Mouse (Mus musculus) kidney, embryonic 15.5 days (tissue): ENCODE results near the gene Gm21885. TPM values are rescaled to one million over a fixed set of nuclear protein-coding genes. Genes with fewer than 3 reads are reported as not detected.
A peak's percentile ranks its signal among the peaks of the same experiment; 100 is the strongest.

Experiments
- ATAC-seq: fragments of 200-750 bp; cut with Nextera tagmentation; replicated peaks from 2 replicates; pipeline ENCODE4 v1.8.0; 2017; ENCODE audit warnings: moderate TSS enrichment; ENCODE audit not compliant: low FRiP score
- H3K27ac ChIP-seq: fragments of 300-500 bp; sonication (generic); 2 replicates; pipeline ENCODE4 v1.5.1; 2015; ENCODE audit warnings: mild to moderate bottlenecking, inconsistent platforms
- H3K27me3 ChIP-seq: fragments of 300-500 bp; sonication (generic); 2 replicates; pipeline ENCODE4 v1.6.1; 2015; ENCODE audit warnings: inconsistent platforms
- H3K36me3 ChIP-seq: fragments of 300-500 bp; sonication (generic); 2 replicates; pipeline ENCODE4 v1.6.1; 2015; ENCODE audit warnings: inconsistent platforms
- H3K4me1 ChIP-seq: fragments of 300-500 bp; sonication (generic); 2 replicates; pipeline ENCODE4 v1.6.1; 2015; ENCODE audit warnings: inconsistent platforms
- H3K4me2 ChIP-seq: fragments of 300-500 bp; sonication (generic); 2 replicates; pipeline ENCODE4 v1.6.1; 2015; ENCODE audit warnings: moderate library complexity, mild to moderate bottlenecking, inconsistent platforms
- H3K4me3 ChIP-seq: fragments of 300-500 bp; sonication (generic); replicated peaks from 2 replicates; pipeline ENCODE4 v1.5.1; 2015; ENCODE audit warnings: mild to moderate bottlenecking, inconsistent platforms
- H3K9ac ChIP-seq: fragments of 300-500 bp; sonication (generic); 2 replicates; pipeline ENCODE4 v1.6.1; 2015; ENCODE audit warnings: mild to moderate bottlenecking, inconsistent platforms
- H3K9me3 ChIP-seq: fragments of 300-500 bp; sonication (generic); replicated peaks from 2 replicates; pipeline ENCODE4 v1.6.1; 2016; ENCODE audit warnings: inconsistent platforms
- WGBS: fragments of 180-500 bp; shearing (Covaris S2); methylation state at CpG from one replicate; pipeline ENCODE4 v1.1.7; 2015; ENCODE audit warnings: mixed read lengths; 5-methylcytosine and 5-hydroxymethylcytosine counted together
- polyA plus RNA-seq: library from polyadenylated mRNA; unstranded; fragments of >200 nt; fragmentation: Nextera tagmentation; extraction: Ambion mirVana; gene quantifications from 2 replicates; pipeline ENCODE4 v1.2.1, GENCODE M21; 2015

The Gm21885 gene
- polyA plus RNA-seq, 1 experiment from 2014 or later, result not detected

GRCm38 (mm10) chr11:94272960-94273927 is 8.4 kb upstream of the Gm21885 start:
- Histone ChIP-seq H3K4me1 (peaks cover 11% of the 10 kb centered on the region), H3K9me3 (no peaks in the 10 kb centered on the region), H3K4me2 (no peak overlapping the region), H3K9ac (no peak overlapping the region), H3K4me3 (no peak overlapping the region), H3K36me3 (no peaks in the 10 kb centered on the region), H3K27me3 (no peaks in the 10 kb centered on the region), H3K27ac (no peak overlapping the region)
- no peak for ATAC-seq
- 85% methylated on average over 21 of the region's 21 CpGs for WGBS

GRCm38 (mm10) chr11:94274206-94274867 is 7.3 kb upstream of the Gm21885 start:
- Histone ChIP-seq H3K9ac (no peak overlapping the region), H3K27ac (no peak overlapping the region), H3K9me3 (no peaks in the 10 kb centered on the region), H3K4me2 (no peak overlapping the region), H3K4me1 (peaks cover 11% of the 10 kb centered on the region), H3K4me3 (no peak overlapping the region), H3K27me3 (no peaks in the 10 kb centered on the region), H3K36me3 (no peaks in the 10 kb centered on the region)
- WGBS, result 85% methylated on average over 10 of the region's 10 CpGs
- ATAC-seq, result no peak

GRCm38 (mm10) chr11:94275226-94275625 is 6.4 kb upstream of the Gm21885 start:
- no peak for ATAC-seq
- no peaks in the 10 kb centered on the region for H3K9me3 ChIP-seq
- no peaks in the 10 kb centered on the region for H3K36me3 ChIP-seq
- no peak overlapping the region for H3K27ac ChIP-seq
- H3K4me2 ChIP-seq, result no peak overlapping the region
- H3K27me3 ChIP-seq, result no peaks in the 10 kb centered on the region
- H3K9ac ChIP-seq, result no peak overlapping the region
- H3K4me3 ChIP-seq, result no peak overlapping the region
- 82% methylated on average over 7 of the region's 7 CpGs for WGBS
- peaks cover 11% of the 10 kb centered on the region for H3K4me1 ChIP-seq

GRCm38 (mm10) chr11:94275686-94276085 is 6.0 kb upstream of the Gm21885 start:
- ATAC-seq, result no peak
- Histone ChIP-seq H3K4me2 (no peak overlapping the region), H3K4me3 (no peak overlapping the region), H3K36me3 (no peaks in the 10 kb centered on the region), H3K27ac (no peak overlapping the region), H3K9me3 (no peaks in the 10 kb centered on the region), H3K9ac (no peak overlapping the region), H3K27me3 (no peaks in the 10 kb centered on the region), H3K4me1 (peaks cover 11% of the 10 kb centered on the region)
- 78% methylated on average over 2 of the region's 2 CpGs for WGBS

- Histone ChIP-seq H3K4me1 (peaks cover 11% of the 10 kb centered on the region), H3K9ac (peak overlapping the region; percentile 42), H3K4me3 (peak overlapping the region; percentile 40), H3K4me2 (peak overlapping the region; percentile 63), H3K27me3 (no peaks in the 10 kb centered on the region), H3K36me3 (no peaks in the 10 kb centered on the region), H3K9me3 (no peaks in the 10 kb centered on the region), H3K27ac (no peak overlapping the region)
- WGBS, result 9% methylated on average over 20 of the region's 20 CpGs
- peak; percentile 82 for ATAC-seq
These were observed 4.8 kb upstream of the Gm21885 start for GRCm38 (mm10) chr11:94276869-94277337.

GRCm38 (mm10) chr11:94282291-94282690 is 618 bp downstream of the Gm21885 start:
- Histone ChIP-seq H3K27ac (no peak overlapping the region), H3K36me3 (peaks cover 38% of the 10 kb centered on the region), H3K9ac (no peak overlapping the region), H3K4me3 (no peak overlapping the region), H3K9me3 (no peaks in the 10 kb centered on the region), H3K27me3 (no peaks in the 10 kb centered on the region), H3K4me2 (no peak overlapping the region), H3K4me1 (0 out of 2 replicates have a peak, but pooled peaks cover 3% of the 10 kb centered on the region)
- 73% methylated on average over 5 of the region's 5 CpGs for WGBS
- no peak for ATAC-seq

GRCm38 (mm10) chr11:94283536-94284099 is 1.9 kb downstream of the Gm21885 start:
- Histone ChIP-seq H3K4me1 (no peaks in the 10 kb centered on the region), H3K27ac (no peak overlapping the region), H3K4me2 (no peak overlapping the region), H3K9me3 (no peaks in the 10 kb centered on the region), H3K36me3 (peaks cover 51% of the 10 kb centered on the region), H3K27me3 (no peaks in the 10 kb centered on the region), H3K4me3 (no peak overlapping the region), H3K9ac (no peak overlapping the region)
- WGBS, result 89% methylated on average over 6 of the region's 6 CpGs
- ATAC-seq, result no peak

- Histone ChIP-seq H3K9ac (no peak overlapping the region), H3K27ac (no peak overlapping the region), H3K4me3 (no peak overlapping the region), H3K4me2 (no peak overlapping the region), H3K36me3 (peaks cover 74% of the 10 kb centered on the region), H3K9me3 (no peaks in the 10 kb centered on the region), H3K27me3 (no peaks in the 10 kb centered on the region), H3K4me1 (no peaks in the 10 kb centered on the region)
- WGBS, result 87% methylated on average over 11 of the region's 11 CpGs
- no peak for ATAC-seq
These were observed 4.4 kb downstream of the Gm21885 start for GRCm38 (mm10) chr11:94285886-94286574.

- Histone ChIP-seq H3K27ac (no peak overlapping the region), H3K9me3 (no peaks in the 10 kb centered on the region), H3K4me1 (no peaks in the 10 kb centered on the region), H3K4me2 (no peak overlapping the region), H3K9ac (no peak overlapping the region), H3K27me3 (no peaks in the 10 kb centered on the region), H3K36me3 (peaks cover 83% of the 10 kb centered on the region), H3K4me3 (no peak overlapping the region)
- 93% methylated on average over 5 of the region's 5 CpGs for WGBS
- ATAC-seq, result no peak
These were observed 5.4 kb downstream of the Gm21885 start for GRCm38 (mm10) chr11:94287105-94287504.

GRCm38 (mm10) chr11:94290062-94290740 is 8.5 kb downstream of the Gm21885 start:
- no peak overlapping the region for H3K4me2 ChIP-seq
- no peak for ATAC-seq
- no peak overlapping the region for H3K27ac ChIP-seq
- WGBS, result 94% methylated on average over 10 of the region's 10 CpGs
- H3K4me1 ChIP-seq, result no peaks in the 10 kb centered on the region
- H3K27me3 ChIP-seq, result no peaks in the 10 kb centered on the region
- no peak overlapping the region for H3K4me3 ChIP-seq
- peaks cover 92% of the 10 kb centered on the region for H3K36me3 ChIP-seq
- no peaks in the 10 kb centered on the region for H3K9me3 ChIP-seq
- no peak overlapping the region for H3K9ac ChIP-seq
